Mouse (Mus musculus): ENCODE measurements around the gene Ctps2.

Ctps2 gene

DNA sequence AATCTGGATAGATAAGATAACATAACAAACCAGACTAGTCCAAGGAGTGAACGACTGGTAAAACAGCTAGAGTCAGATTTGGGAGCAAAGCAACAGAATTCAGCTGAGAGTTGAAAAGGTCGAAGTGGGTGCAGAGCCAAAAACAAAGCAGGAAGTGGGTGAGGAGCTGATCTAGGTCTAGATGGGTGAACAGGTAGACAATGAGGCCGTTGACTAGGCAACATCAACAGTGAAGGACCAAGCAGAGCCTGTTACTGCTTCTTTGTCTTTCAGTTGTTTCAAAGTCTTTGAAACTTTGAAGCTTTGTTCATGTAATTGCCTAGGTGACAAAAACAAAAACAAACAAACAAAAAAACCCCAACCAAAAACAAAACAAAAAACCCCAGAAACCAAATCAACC, 75.2 kb downstream of the Ctps2 start:
- DNase-seq (ENCODE audit: low spot score), result no peak

DNA sequence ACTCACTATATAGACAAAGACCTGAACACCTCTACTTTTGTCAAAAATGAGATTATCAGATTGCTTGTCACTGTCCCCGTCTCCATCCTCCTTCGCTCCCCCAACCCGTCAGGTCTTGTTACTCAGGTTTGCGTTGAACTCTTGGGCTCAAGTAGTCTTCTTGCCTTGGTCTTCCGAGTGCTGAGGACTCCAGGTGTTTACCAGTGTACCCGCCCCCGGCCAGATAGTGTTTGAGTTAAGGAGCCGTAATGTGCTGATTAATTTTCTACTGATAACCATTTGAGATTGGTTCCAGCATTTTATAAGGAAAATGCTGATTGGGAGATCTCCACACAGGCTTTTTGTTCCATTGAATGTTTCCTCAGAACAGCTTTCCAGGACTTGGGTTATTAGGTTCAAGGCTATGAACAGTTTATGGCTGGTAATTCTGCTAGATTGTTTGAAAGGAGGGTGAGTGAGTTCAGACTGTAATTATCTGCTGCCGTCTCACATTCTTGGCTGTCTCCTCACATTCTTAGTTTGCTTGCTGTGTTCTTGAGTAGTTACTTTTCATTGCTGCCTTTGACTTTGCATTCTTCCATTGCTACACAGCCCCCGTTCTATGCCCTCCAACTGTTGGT, 85.9 kb downstream of the Ctps2 start:
- DNase-seq (ENCODE audit: low spot score), result no peak

DNA sequence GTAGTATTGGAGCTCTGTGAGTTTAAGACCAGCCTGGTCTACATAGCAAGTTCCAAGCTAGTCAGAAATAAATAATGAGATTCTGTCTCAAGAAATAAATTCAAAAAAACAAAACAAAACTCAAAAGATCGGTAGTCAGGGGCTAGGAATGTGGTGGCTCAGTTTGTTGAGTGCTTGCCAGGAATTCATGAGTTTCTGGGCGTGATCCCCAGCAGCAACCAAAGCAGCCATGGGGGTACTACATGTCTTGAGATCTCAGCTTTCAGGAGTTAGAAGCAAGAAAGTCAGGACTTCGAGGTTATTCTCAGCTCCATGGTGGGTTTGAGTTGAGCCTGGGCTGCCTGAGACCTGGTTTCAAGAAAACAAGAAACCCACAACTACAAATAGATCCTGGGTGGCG, 90.4 kb downstream of the Ctps2 start:
- DNase-seq (ENCODE audit: low spot score), result no peak

DNA sequence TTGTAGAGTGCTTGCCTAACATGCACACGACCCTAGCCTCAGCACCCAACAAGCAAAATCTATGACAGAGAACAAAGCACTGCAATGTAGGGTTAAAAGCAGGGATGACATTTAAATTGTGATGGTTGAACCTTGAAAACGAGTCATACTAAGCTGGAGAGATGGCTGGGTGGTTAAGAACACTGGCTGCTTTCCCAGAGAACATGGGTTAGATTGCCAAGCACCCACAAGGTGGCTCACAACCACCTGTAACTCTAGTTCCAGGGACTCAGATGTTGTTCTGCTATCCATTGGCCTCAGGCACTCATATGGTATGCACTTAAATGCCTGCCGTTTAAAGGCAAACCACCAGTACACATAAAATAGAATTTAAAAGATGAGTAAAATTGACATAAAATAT, 91.1 kb downstream of the Ctps2 start:
- DNase-seq (ENCODE audit: low spot score), result no peak

DNA sequence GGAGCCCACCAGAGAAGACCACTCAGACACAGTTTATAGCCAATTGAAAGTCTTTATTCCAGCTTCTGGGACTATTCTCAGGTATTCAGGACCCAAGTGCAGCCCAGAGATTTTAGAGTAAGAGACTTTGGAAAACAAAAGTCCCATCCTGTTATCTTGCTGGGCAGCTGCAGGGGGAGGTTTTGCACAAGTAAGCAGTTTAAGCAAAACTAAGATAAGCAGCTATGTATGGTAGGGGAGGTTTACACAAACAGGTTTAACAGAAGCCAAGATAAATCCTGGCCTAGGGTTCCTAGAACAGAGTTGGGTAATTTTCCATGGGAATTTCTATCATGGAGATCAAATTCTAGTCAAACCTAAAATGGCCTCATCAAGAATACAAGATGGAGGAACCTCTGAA, 126.8 kb downstream of the Ctps2 start:
- no peak for DNase-seq (ENCODE audit: low spot score)

DNA sequence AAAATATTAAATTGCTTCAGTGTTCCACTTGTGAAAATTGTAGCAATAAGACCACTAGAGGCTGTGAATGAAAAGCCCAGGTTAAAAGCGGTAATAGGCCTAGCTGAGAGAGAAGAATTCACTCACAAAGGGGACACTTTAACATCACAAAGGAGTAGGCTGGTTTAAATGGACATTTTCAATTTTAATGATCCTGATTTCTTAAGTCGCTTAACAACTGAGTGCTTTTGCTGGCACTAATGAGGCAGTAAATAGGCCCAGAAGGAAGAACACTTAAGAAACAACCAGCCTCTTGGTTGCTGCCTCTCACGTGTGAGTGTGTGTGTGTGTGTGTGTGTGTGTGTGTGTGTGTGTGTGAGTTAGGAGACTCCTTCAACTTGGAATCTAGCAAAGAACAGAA, 137.7 kb downstream of the Ctps2 start:
- no peak for DNase-seq (ENCODE audit: low spot score)

DNA sequence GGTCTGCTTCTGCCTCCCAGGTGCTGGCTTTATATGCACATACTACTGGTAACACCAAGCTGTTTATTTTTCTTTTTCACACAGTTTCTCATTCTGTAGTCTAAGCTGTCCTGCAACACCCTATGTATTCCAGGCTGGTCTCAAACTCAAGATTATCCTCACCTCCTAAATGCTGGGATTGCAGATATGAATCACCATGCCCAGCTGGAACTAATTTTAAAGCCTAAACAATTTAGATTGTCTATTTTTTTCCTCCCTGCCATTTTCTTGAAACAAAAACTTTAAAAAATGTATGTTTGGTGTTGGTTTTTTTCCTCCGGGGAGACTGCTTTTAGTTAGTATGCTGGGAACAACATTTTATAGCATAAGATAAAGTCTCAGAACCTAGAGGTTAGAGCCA, 141.7 kb downstream of the Ctps2 start:
- DNase-seq (ENCODE audit: low spot score), result no peak

DNA sequence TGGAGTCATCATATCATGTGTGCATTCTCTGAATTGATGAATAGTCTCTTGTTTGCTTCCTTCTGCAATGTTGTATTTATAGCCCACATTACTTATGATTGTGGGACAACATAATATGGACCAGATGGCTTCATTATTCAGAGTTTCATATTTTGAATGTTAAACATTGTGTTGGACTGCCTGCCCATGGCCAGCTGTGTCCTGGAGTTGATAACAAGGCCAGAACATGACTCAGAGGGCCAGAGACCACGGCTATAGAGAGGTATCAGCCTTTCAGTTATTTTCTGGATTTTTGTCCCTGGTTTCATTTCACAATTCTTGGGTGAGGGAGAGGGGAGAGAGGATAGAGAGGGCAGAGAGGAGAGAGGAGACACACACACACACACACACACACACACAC, 162.9 kb downstream of the Ctps2 start:
- no peak for DNase-seq (ENCODE audit: low spot score)

Measured in layer of hippocampus, adult 9-10 months (tissue).